43 mouse cellular contexts compared by ENCODE assay signal in the genomic region with DNA sequence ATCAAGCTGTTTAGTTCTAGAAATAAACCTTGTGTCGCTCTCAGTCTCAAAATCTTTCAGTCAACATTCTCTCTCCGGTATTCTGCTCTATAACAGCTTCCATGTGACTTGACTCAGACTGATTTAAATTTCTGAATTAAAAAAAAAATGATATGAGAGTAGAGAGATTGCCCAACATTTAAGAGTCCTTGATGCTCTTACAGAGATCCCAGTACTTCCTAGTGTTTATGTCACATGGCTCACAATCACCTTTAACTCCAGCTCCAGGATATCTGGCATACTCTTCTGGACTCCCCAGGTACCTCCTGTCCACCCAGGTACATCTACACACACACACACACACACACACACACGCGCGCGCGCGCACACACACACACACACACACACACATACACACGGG. TPM values are rescaled to one million over a fixed set of nuclear protein-coding genes. Genes with fewer than 3 reads are reported as not detected.
"Had no signal": no experiment of that assay in that cellular context is flagged by ENCODE, and none has a peak within 500 bp of the region (broad histone marks: within the 10 kb centered on the region; RNA-seq: fewer than 3 reads in every experiment).

No protein-coding gene starts in this region.

- DNase-seq: heart, adult 2 months; heart, postnatal 10 days; heart, postnatal 14 days; heart, postnatal 36 days; heart, postnatal 4 days; kidney, adult 11 months; kidney, adult 18-20 months; kidney, adult 2 months; kidney, adult 8-10 months; kidney, adult 9 months; kidney, postnatal 10 days; kidney, postnatal 14 days; kidney, postnatal 25 days; kidney, postnatal 36 days; kidney, postnatal 4 days; layer of hippocampus, adult 9-11 months had no signal

- ATAC-seq: hindbrain, embryonic 16.5 days; hindbrain, postnatal 0 days; inflammation-experienced regulatory T-cells, adult 6 months; intestine, embryonic 15.5 days; intestine, embryonic 16.5 days; intestine, postnatal 0 days had no signal

- H3K4me3 ChIP-seq: heart, adult 2 months; heart, embryonic 10.5 days; heart, embryonic 12.5 days; heart, embryonic 13.5 days; heart, embryonic 15.5 days; hindbrain, embryonic 10.5 days; hindbrain, embryonic 12.5 days; hindbrain, embryonic 13.5 days; hindbrain, embryonic 15.5 days; intestine, embryonic 15.5 days; kidney, embryonic 15.5 days; layer of hippocampus, adult 2 months had no signal

- H3K36me3 ChIP-seq: heart, embryonic 10.5 days; heart, embryonic 12.5 days; heart, embryonic 13.5 days; heart, embryonic 15.5 days; hindbrain, embryonic 10.5 days; hindbrain, embryonic 12.5 days; hindbrain, embryonic 13.5 days; hindbrain, embryonic 15.5 days; intestine, embryonic 15.5 days; kidney, embryonic 15.5 days had no signal

- H3K4me1 ChIP-seq: hindbrain, embryonic 10.5 days; hindbrain, embryonic 12.5 days; hindbrain, embryonic 13.5 days; hindbrain, embryonic 15.5 days; intestine, embryonic 15.5 days; kidney, embryonic 15.5 days had no signal

- H3K9ac ChIP-seq: heart, embryonic 12.5 days; heart, embryonic 13.5 days; heart, embryonic 15.5 days; hindbrain, embryonic 12.5 days; hindbrain, embryonic 13.5 days; hindbrain, embryonic 14.5 days; hindbrain, embryonic 15.5 days; intestine, embryonic 15.5 days; kidney, embryonic 15.5 days had no signal

- H3K9me3 ChIP-seq: heart, embryonic 13.5 days; heart, embryonic 15.5 days; hindbrain, embryonic 12.5 days; hindbrain, embryonic 13.5 days; hindbrain, embryonic 15.5 days; intestine, embryonic 15.5 days; kidney, embryonic 15.5 days had no signal

- H3K27ac ChIP-seq: heart, adult 2 months; heart, embryonic 10.5 days; heart, embryonic 13.5 days; heart, embryonic 15.5 days; hindbrain, embryonic 10.5 days; hindbrain, embryonic 12.5 days; hindbrain, embryonic 13.5 days; hindbrain, embryonic 14.5 days; hindbrain, embryonic 15.5 days; hindbrain, postnatal 0 days; intestine, embryonic 15.5 days; kidney, embryonic 15.5 days; kidney, postnatal 0 days; layer of hippocampus, adult 2 months had no signal

- H3K27me3 ChIP-seq: heart, embryonic 12.5 days; heart, embryonic 13.5 days; heart, embryonic 15.5 days; hindbrain, embryonic 15.5 days; intestine, embryonic 15.5 days; kidney, embryonic 15.5 days had no signal

- H3K4me2 ChIP-seq: heart, embryonic 11.5 days; heart, embryonic 12.5 days; heart, embryonic 13.5 days; heart, embryonic 15.5 days; hindbrain, embryonic 12.5 days; hindbrain, embryonic 13.5 days; hindbrain, embryonic 14.5 days; hindbrain, embryonic 15.5 days; intestine, embryonic 15.5 days; kidney, embryonic 15.5 days had no signal

RNA-seq across cellular contexts. Expression of a gene that starts 53.1 kb away (rescaled TPM):
- polyA plus RNA-seq: heart, adult 2 months; heart, embryonic 10.5 days; heart, embryonic 11.5 days; heart, embryonic 12.5 days; heart, embryonic 13.5 days; heart, embryonic 14.5 days; heart, embryonic 15.5 days; heart, embryonic 16.5 days; heart, postnatal 0 days; hindbrain, embryonic 10.5 days; hindbrain, embryonic 11.5 days; hindbrain, embryonic 12.5 days; hindbrain, embryonic 13.5 days; hindbrain, embryonic 14.5 days; hindbrain, embryonic 15.5 days; hindbrain, embryonic 16.5 days; hindbrain, postnatal 0 days; inflammation-experienced regulatory T-cells, adult 6 months; intestine, embryonic 14.5 days; intestine, embryonic 15.5 days; intestine, embryonic 16.5 days; intestine, postnatal 0 days; kidney, adult 2 months; kidney, embryonic 14.5 days; kidney, embryonic 15.5 days; kidney, embryonic 16.5 days; kidney, postnatal 0 days; large intestine, adult 2 months had no signal
